Mouse (Mus musculus): Measurements from ENCODE around the gene Fahd2a.

- no peak for TF ChIP-seq POLR2A (IDR thresholded peaks at IDR 0.05; ENCODE audit: insufficient read length, low read depth)
- TF ChIP-seq E2F4 (IDR thresholded peaks at IDR 0.05; ENCODE audit: insufficient read depth) = no peak
- no peak for TF ChIP-seq REST (IDR thresholded peaks at IDR 0.05; ENCODE audit: insufficient read depth, insufficient read length)
- no peak for TF ChIP-seq CEBPB (IDR thresholded peaks at IDR 0.05; ENCODE audit: insufficient read depth, poor library complexity, severe bottlenecking)
These were observed 34.8 kb upstream of the Fahd2a start for GRCm38 (mm10) chr2:127479210-127479609.

All from myocyte (in vitro differentiated cells).